Mouse (Mus musculus) thymus, adult 2 months (tissue): ENCODE data around the gene Kcnj4. TPM values are rescaled to one million over a fixed set of nuclear protein-coding genes. Genes with fewer than 3 reads are reported as not detected.

Experiments used
- DNase-seq: peaks from one replicate; pipeline ENCODE4 v3.0.0; 2021
- H3K27ac ChIP-seq: fragments of 200-500 bp; 2 replicates; pipeline ENCODE4 v1.5.1; 2012; ENCODE audit warnings: low read length, control low read depth; ENCODE audit not compliant: control insufficient read depth, insufficient read depth
- H3K27me3 ChIP-seq: fragments of 200-500 bp; 2 replicates; pipeline ENCODE4 v1.6.1; 2012; ENCODE audit warnings: mild to moderate bottlenecking, low read length, moderate library complexity, mixed read lengths; ENCODE audit not compliant: control insufficient read depth, insufficient read depth
- H3K36me3 ChIP-seq: fragments of 200-500 bp; 2 replicates; pipeline ENCODE4 v1.6.1; 2012; ENCODE audit warnings: mild to moderate bottlenecking, low read length, moderate library complexity; ENCODE audit not compliant: control insufficient read depth, insufficient read depth
- H3K4me1 ChIP-seq: fragments of 200-500 bp; replicated peaks from 2 replicates; pipeline ENCODE4 v1.6.1; 2012; ENCODE audit warnings: low read length; ENCODE audit not compliant: control insufficient read depth, insufficient read depth
- H3K4me3 ChIP-seq: fragments of 200-500 bp; 2 replicates; pipeline ENCODE4 v1.5.1; 2012; ENCODE audit warnings: mild to moderate bottlenecking, low read length, control low read depth, moderate library complexity; ENCODE audit not compliant: control insufficient read depth, insufficient read depth
- CTCF ChIP-seq: fragments of 200-500 bp; IDR thresholded peaks from 2 replicates; pipeline ENCODE4 v1.5.1; 2012; ENCODE audit warnings: mild to moderate bottlenecking, control low read depth, low read length, moderate library complexity, borderline replicate concordance; ENCODE audit not compliant: control insufficient read depth, poor library complexity, insufficient read depth; ENCODE audit errors: extremely low read depth
- POLR2A ChIP-seq: fragments of 200-500 bp; IDR thresholded peaks from 2 replicates; pipeline ENCODE4 v1.6.1; 2012; ENCODE audit warnings: mild to moderate bottlenecking, low read length, control low read depth, moderate library complexity; ENCODE audit not compliant: control insufficient read depth, poor library complexity, insufficient read depth; ENCODE audit errors: extremely low read depth
- WGBS: fragments of 180-500 bp; shearing (Covaris S2); methylation state at CpG from one replicate; pipeline ENCODE4 v1.1.7; 2018; 5-methylcytosine and 5-hydroxymethylcytosine counted together
- polyA plus RNA-seq: library from polyadenylated mRNA; depleted of rRNA; stranded (reverse); fragments of >200 nt; gene quantifications from 2 replicates; pipeline ENCODE4 v1.2.3, GENCODE M21; 2012; rRNA removed

Kcnj4 gene
- polyA plus RNA-seq: not detected in 2 replicates

DNA sequence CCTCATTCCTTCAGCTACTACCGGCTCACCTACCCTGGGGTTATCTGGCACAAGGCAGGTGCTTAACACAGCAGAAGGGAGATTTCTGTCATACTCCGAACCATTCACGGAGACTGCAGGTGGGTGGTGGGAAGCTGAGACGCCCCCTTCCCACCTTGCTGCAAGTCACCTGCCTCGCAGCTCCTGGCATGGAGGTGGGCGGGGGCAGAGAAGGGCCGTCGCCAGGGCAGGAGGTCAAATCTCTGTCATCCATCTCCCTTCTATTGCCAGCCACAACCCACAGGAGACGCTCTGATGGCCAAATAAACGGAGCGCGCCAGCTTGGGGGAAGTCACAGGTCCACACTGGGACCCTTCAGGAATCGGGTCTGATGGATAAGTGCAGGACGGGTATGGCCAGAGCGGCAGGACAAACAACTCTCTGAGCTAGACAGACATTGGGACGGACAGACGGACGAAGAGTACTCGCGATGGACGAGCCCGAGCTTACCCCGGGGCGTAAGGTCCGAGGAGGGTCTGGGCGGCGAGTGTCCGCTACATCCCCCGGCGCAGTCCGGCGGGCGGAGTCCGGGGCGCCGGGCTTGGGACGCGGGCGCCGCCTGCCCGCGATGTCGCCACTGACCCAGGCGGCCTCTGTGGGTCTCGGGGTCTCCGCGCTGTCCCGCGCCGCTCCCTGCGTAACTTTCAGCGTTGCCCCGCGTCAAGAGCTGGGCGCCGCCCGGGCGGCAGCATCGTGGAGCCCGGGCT lies at the start of gene Kcnj4:
Gene Kcnj4, minus strand, starts transcription at position 535 of the 746 bp plus-strand sequence.
- DNase-seq: no peak
- TF ChIP-seq CTCF (no peak), POLR2A (no peak)
- Histone ChIP-seq H3K4me3 (peak within 1 kb of the TSS; percentile 12; the same call in 1 of the 2 replicates), H3K36me3 (no peaks in the 10 kb centered on the region), H3K4me1 (peaks cover 5% of the 10 kb centered on the region; the same call in 1 of the 2 replicates), H3K27me3 (peaks cover 37% of the 10 kb centered on the region), H3K27ac (no peak within 1 kb of the TSS)
- WGBS: 6% methylated on average over 59 of the region's 60 CpGs

GRCm38 (mm10) chr15:79552566-79552965 lies 47.5 kb upstream of the Kcnj4 start:
- WGBS: 86% methylated on average over 5 of the region's 5 CpGs
- H3K36me3 ChIP-seq: no peaks in the 10 kb centered on the region
- 0 out of 2 replicates have a peak, but pooled peaks cover 3% of the 10 kb centered on the region for H3K4me1 ChIP-seq
- no peak for DNase-seq
- no peaks in the 10 kb centered on the region for H3K27me3 ChIP-seq
- H3K4me3 ChIP-seq: no peak overlapping the region
- H3K27ac ChIP-seq: no peak overlapping the region
- TF ChIP-seq POLR2A (no peak), CTCF (no peak)

GRCm38 (mm10) chr15:79548226-79548625 lies 43.2 kb upstream of the Kcnj4 start:
- H3K27me3 ChIP-seq: no peaks in the 10 kb centered on the region
- TF ChIP-seq POLR2A (no peak), CTCF (no peak)
- WGBS: 99% methylated on average over 2 of the region's 2 CpGs
- H3K36me3 ChIP-seq: peaks cover 10% of the 10 kb centered on the region
- peaks cover 12% of the 10 kb centered on the region for H3K4me1 ChIP-seq
- H3K4me3 ChIP-seq: no peak overlapping the region
- no peak overlapping the region for H3K27ac ChIP-seq
- no peak for DNase-seq

DNA sequence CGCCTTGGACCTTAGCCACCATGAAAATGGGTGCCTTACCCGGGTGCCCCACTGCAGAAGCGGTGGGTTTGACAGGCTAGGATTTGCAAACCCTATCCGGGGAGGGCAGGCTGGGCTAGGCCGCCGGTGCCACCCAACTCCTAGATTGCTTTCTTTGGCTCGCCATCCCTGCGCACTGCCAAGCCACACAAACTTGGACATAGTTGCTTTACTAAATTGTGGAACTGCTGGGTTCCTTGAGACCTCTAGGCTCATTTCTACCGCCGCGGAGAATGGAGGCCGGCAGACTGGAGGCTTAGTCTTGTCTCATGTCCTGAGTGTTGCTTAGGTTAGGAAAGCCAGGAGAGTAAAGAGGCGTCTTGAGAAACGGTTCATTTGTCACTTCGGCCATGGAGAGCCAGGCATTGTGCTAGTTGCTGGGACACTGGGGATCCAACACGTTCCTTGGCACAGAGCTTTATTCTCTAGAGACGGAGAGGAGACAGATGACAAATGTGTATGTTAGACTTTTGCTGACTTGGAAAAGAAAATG lies 42.3 kb upstream of the Kcnj4 start:
- peak overlapping the region; percentile 58; the same call in 1 of the 2 replicates for H3K27ac ChIP-seq
- DNase-seq: no peak
- peak overlapping the region; percentile 59 for H3K4me3 ChIP-seq
- H3K36me3 ChIP-seq: peaks cover 19% of the 10 kb centered on the region
- WGBS: 90% methylated on average over 17 of the region's 17 CpGs
- H3K27me3 ChIP-seq: no peaks in the 10 kb centered on the region
- peaks cover 10% of the 10 kb centered on the region for H3K4me1 ChIP-seq
- TF ChIP-seq CTCF (no peak), POLR2A (no peak)

DNA sequence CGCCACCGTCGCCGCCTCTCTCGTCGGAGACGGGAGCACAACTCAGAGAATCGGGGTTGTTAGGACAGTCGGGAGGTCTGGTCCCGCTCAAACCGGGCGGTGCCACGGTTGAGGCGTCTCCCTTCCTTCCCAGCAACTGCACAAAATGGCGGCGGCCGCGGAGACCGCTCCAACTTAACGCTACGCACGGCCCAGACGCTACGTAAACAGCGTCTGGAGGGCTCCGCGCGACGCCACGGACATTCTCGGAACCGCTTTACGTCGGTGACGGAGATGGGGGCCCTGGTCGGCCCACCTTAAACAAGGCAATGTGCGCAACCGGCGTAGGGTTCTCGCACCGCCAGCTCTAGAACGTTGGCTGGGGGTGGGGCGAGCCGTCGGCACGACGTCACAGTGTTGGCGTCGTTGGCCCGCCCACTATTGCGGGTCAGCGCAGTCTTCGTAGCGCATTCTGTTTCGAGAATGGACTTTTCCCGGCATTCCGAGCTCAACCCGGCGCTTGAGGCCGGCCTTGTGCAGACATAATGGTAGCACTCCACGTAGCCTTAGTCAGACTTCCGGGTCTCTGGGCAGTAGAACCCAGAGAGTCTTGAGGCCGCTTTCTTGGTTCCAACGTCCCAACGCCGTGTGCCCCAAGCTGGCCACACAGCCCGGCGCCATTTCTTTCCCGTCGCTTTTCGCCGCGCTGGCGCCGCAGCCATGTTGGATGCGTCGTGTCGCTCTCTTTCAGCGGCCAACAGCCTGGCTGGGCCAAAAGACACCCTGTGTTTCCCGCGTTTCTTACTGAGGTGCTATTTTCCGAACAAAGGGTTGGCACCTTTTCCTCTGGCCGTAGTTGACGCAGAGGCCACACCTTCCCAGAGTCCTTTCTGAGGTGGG lies 41.6 kb upstream of the Kcnj4 start, which contains the start of gene Ddx17:
Gene Ddx17, minus strand, starts transcription at position 332 of the 879 bp plus-strand sequence.
- WGBS: 4% methylated on average over 84 of the region's 84 CpGs

GRCm38 (mm10) chr15:79545921-79546399 lies 40.9 kb upstream of the Kcnj4 start:
- WGBS: under 1% methylated on average over 52 of the region's 52 CpGs
- Histone ChIP-seq H3K27ac (peak overlapping the region; percentile 45), H3K36me3 (peaks cover 32% of the 10 kb centered on the region), H3K4me3 (peak overlapping the region; percentile 66), H3K27me3 (no peaks in the 10 kb centered on the region), H3K4me1 (peaks cover 8% of the 10 kb centered on the region)
- TF ChIP-seq POLR2A (no peak), CTCF (no peak)
- DNase-seq: no peak

More for the DNA sequence above, 41.6 kb upstream of the Kcnj4 start, which contains the start of gene Ddx17:
- TF ChIP-seq CTCF (peak; percentile 45; the same call in 1 of the 2 replicates), POLR2A (peak; percentile 71)
- peak; percentile 95 for DNase-seq
- H3K36me3 ChIP-seq: peaks cover 25% of the 10 kb centered on the region
- peak within 1 kb of the TSS; percentile 58 for H3K27ac ChIP-seq
- peaks cover 8% of the 10 kb centered on the region for H3K4me1 ChIP-seq
- H3K4me3 ChIP-seq: peak within 1 kb of the TSS; percentile 66
- no peaks in the 10 kb centered on the region for H3K27me3 ChIP-seq
